Mouse (Mus musculus) kidney, postnatal 0 days (tissue): ENCODE results near the gene Cyp4x1. TPM values are rescaled to one million over a fixed set of nuclear protein-coding genes. Genes with fewer than 3 reads are reported as not detected.

Source experiments
- ATAC-seq: fragments of 200-750 bp; cut with Nextera tagmentation; replicated peaks from 2 replicates; pipeline ENCODE4 v1.8.0; 2017; ENCODE audit warnings: low read depth, moderate number of reproducible peaks, moderate TSS enrichment, moderate library complexity; ENCODE audit not compliant: low FRiP score
- DNase-seq: peaks from one replicate; pipeline ENCODE4 v3.0.0-alpha.2; 2016; ENCODE audit warnings: low spot score
- H3K27ac ChIP-seq: fragments of 300-500 bp; sonication (generic); 2 replicates; pipeline ENCODE4 v1.5.1; 2014; ENCODE audit warnings: mild to moderate bottlenecking
- H3K27me3 ChIP-seq: fragments of 300-500 bp; sonication (generic); 2 replicates; pipeline ENCODE4 v1.6.1; 2014; ENCODE audit warnings: low read length, mixed read lengths; ENCODE audit not compliant: insufficient read depth
- H3K36me3 ChIP-seq: fragments of 300-500 bp; sonication (generic); 2 replicates; pipeline ENCODE4 v1.6.1; 2014; ENCODE audit warnings: low read length, mixed read lengths; ENCODE audit not compliant: insufficient read depth
- H3K4me1 ChIP-seq: fragments of 300-500 bp; sonication (generic); replicated peaks from 2 replicates; pipeline ENCODE4 v1.6.1; 2014; ENCODE audit warnings: antibody characterized with exemption, low read length, mixed read lengths; ENCODE audit not compliant: insufficient read depth
- H3K4me2 ChIP-seq: fragments of 300-500 bp; sonication (generic); 2 replicates; pipeline ENCODE4 v1.6.1; 2014; ENCODE audit warnings: mild to moderate bottlenecking, low read length, moderate library complexity, mixed read lengths
- H3K4me3 ChIP-seq: fragments of 300-500 bp; sonication (generic); replicated peaks from 2 replicates; pipeline ENCODE4 v1.5.1; 2014; ENCODE audit warnings: low read depth, low read length
- H3K9ac ChIP-seq: fragments of 300-500 bp; sonication (generic); 2 replicates; pipeline ENCODE4 v1.6.1; 2014; ENCODE audit warnings: low read depth, low read length
- H3K9me3 ChIP-seq: fragments of 300-500 bp; sonication (generic); replicated peaks from 2 replicates; pipeline ENCODE4 v1.6.1; 2016; ENCODE audit warnings: low read length, inconsistent platforms, mixed read lengths
- CTCF ChIP-seq: IDR thresholded peaks from 2 replicates; pipeline ENCODE4 v1.5.1; 2016; ENCODE audit warnings: antibody characterized with exemption, low read depth, mild to moderate bottlenecking, moderate library complexity
- WGBS: fragments of 180-500 bp; shearing (Covaris S2); extraction: QIAGEN DNeasy Blood & Tissue Kit; methylation state at CpG from one replicate; pipeline ENCODE4 v1.1.7; 2014; 5-methylcytosine and 5-hydroxymethylcytosine counted together
- polyA plus RNA-seq: library from polyadenylated mRNA; unstranded; fragments of >200 nt; fragmentation: Nextera tagmentation; extraction: Ambion mirVana; gene quantifications from 2 replicates; pipeline ENCODE4 v1.2.1, GENCODE M21; 2015

The Cyp4x1 gene
- polyA plus RNA-seq, 1 experiment from 2014 or later, result 0.21 TPM

- DNase-seq (no peak), ATAC-seq (no peak)
- WGBS, result 19% methylated on average over 12 of the region's 12 CpGs
- H3K4me3 ChIP-seq, result peak overlapping the region; percentile 21; the same call in 1 of the 2 replicates
- H3K9ac ChIP-seq, result no peak overlapping the region
- H3K27me3 ChIP-seq, result peaks cover 85% of the 10 kb centered on the region
- peaks cover 23% of the 10 kb centered on the region; the same call in 1 of the 2 replicates for H3K4me1 ChIP-seq
- no peaks in the 10 kb centered on the region for H3K36me3 ChIP-seq
- no peak for TF ChIP-seq CTCF
- no peaks in the 10 kb centered on the region for H3K9me3 ChIP-seq
- H3K4me2 ChIP-seq, result peak overlapping the region; percentile 28
- H3K27ac ChIP-seq, result 0 out of 2 replicates have a peak overlapping the region, but pooled peaks have one; percentile 15
Measured at GRCm38 (mm10) chr4:115059871-115060270, 74.2 kb downstream of the Cyp4x1 start.

- Histone ChIP-seq H3K27me3 (peaks cover 83% of the 10 kb centered on the region), H3K27ac (peak overlapping the region; percentile 67), H3K9me3 (no peaks in the 10 kb centered on the region), H3K36me3 (no peaks in the 10 kb centered on the region), H3K4me3 (peak overlapping the region; percentile 45), H3K9ac (0 out of 2 replicates have a peak overlapping the region, but pooled peaks have one; percentile 63), H3K4me1 (peaks cover 23% of the 10 kb centered on the region; the same call in 1 of the 2 replicates), H3K4me2 (peak overlapping the region; percentile 72)
- WGBS, result 4% methylated on average over 23 of the region's 23 CpGs
- ATAC-seq (no peak), DNase-seq (no peak)
- TF ChIP-seq CTCF, result no peak
Measured at GRCm38 (mm10) chr4:115058871-115059590, 75.0 kb downstream of the Cyp4x1 start.

GRCm38 (mm10) chr4:115058317-115058761 is 75.7 kb downstream of the Cyp4x1 start:
- Histone ChIP-seq H3K4me2 (peak overlapping the region; percentile 72), H3K9ac (peak overlapping the region; percentile 63), H3K36me3 (no peaks in the 10 kb centered on the region), H3K27ac (peak overlapping the region; percentile 81), H3K4me1 (peaks cover 16% of the 10 kb centered on the region; the same call in 1 of the 2 replicates), H3K9me3 (no peaks in the 10 kb centered on the region), H3K27me3 (peaks cover 81% of the 10 kb centered on the region), H3K4me3 (peak overlapping the region; percentile 45)
- DNase-seq (no peak), ATAC-seq (no peak)
- 2% methylated on average over 20 of the region's 20 CpGs for WGBS
- no peak for TF ChIP-seq CTCF

GRCm38 (mm10) chr4:115057674-115058316 is 76.3 kb downstream of the Cyp4x1 start:
- no peaks in the 10 kb centered on the region for H3K9me3 ChIP-seq
- 2% methylated on average over 33 of the region's 33 CpGs for WGBS
- H3K4me2 ChIP-seq, result peak overlapping the region; percentile 72
- peak overlapping the region; percentile 63 for H3K9ac ChIP-seq
- ATAC-seq (0 out of 2 replicates have a peak, but pooled peaks have one; percentile 22), DNase-seq (no peak)
- H3K27ac ChIP-seq, result peak overlapping the region; percentile 81
- no peak for TF ChIP-seq CTCF
- peaks cover 14% of the 10 kb centered on the region; the same call in 1 of the 2 replicates for H3K4me1 ChIP-seq
- no peaks in the 10 kb centered on the region for H3K36me3 ChIP-seq
- peaks cover 79% of the 10 kb centered on the region for H3K27me3 ChIP-seq
- peak overlapping the region; percentile 45 for H3K4me3 ChIP-seq

GRCm38 (mm10) chr4:115056921-115057673 is 77.0 kb downstream of the Cyp4x1 start:
- DNase-seq (no peak), ATAC-seq (0 out of 2 replicates have a peak, but pooled peaks have one; percentile 19)
- under 1% methylated on average over 48 of the region's 48 CpGs for WGBS
- H3K4me3 ChIP-seq, result peak overlapping the region; percentile 45
- peak overlapping the region; percentile 81 for H3K27ac ChIP-seq
- H3K9me3 ChIP-seq, result no peaks in the 10 kb centered on the region
- H3K4me1 ChIP-seq, result peaks cover 16% of the 10 kb centered on the region; the same call in 1 of the 2 replicates
- H3K27me3 ChIP-seq, result peaks cover 79% of the 10 kb centered on the region
- H3K4me2 ChIP-seq, result peak overlapping the region; percentile 72
- H3K36me3 ChIP-seq, result no peaks in the 10 kb centered on the region
- TF ChIP-seq CTCF, result no peak
- peak overlapping the region; percentile 63 for H3K9ac ChIP-seq

- no peak for DNase-seq
- H3K9me3 ChIP-seq, result no peaks in the 10 kb centered on the region
- no peak for TF ChIP-seq CTCF
- peaks cover 16% of the 10 kb centered on the region; the same call in 1 of the 2 replicates for H3K4me1 ChIP-seq
- peaks cover 79% of the 10 kb centered on the region for H3K27me3 ChIP-seq
- peak within 1 kb of the TSS; percentile 45 for H3K4me3 ChIP-seq
- no peaks in the 10 kb centered on the region for H3K36me3 ChIP-seq
- H3K9ac ChIP-seq, result peak within 1 kb of the TSS; percentile 63
- no peak for ATAC-seq
- H3K4me2 ChIP-seq, result peak within 1 kb of the TSS; percentile 72
- WGBS, result under 1% methylated on average over 60 of the region's 60 CpGs
- peak within 1 kb of the TSS; percentile 81 for H3K27ac ChIP-seq
Measured at GRCm38 (mm10) chr4:115056371-115056920, 77.6 kb downstream of the Cyp4x1 start, which contains the start of gene Tal1. TSS of gene Tal1 (plus strand) at chr4:115056426.

Other genes starting within 250 kb of the Cyp4x1 start
- gene Foxd2, start 225.4 kb downstream of the Cyp4x1 start, polyA plus RNA-seq, result 3.9 and 6.3 TPM in 2 replicates
- gene Foxe3, start 208.3 kb downstream of the Cyp4x1 start, polyA plus RNA-seq, result not detected in 2 replicates
- 132 and 139 TPM in 2 replicates for gene Cmpk1, start 147.0 kb downstream of the Cyp4x1 start, polyA plus RNA-seq
- 4.8 and 5.1 TPM in 2 replicates for gene Stil, start 134.1 kb downstream of the Cyp4x1 start, polyA plus RNA-seq
- 1.0 and 1.1 TPM in 2 replicates for gene Tal1, start 77.9 kb downstream of the Cyp4x1 start, polyA plus RNA-seq
- gene Pdzk1ip1, start 45.6 kb downstream of the Cyp4x1 start, polyA plus RNA-seq, result 681 and 685 TPM in 2 replicates
- gene Cyp4a29, start 107.8 kb upstream of the Cyp4x1 start, polyA plus RNA-seq, result not detected in 2 replicates
- 0.04 and 0.06 TPM in 2 replicates for gene Cyp4a12a, start 164.8 kb upstream of the Cyp4x1 start, polyA plus RNA-seq